Mouse (Mus musculus) forebrain, embryonic 15.5 days (tissue): ENCODE measurements around the gene Prss38. TPM values are rescaled to one million over a fixed set of nuclear protein-coding genes. Genes with fewer than 3 reads are reported as not detected.

Experiments
- ATAC-seq: fragments of 200-750 bp; cut with Nextera tagmentation; replicated peaks from 2 replicates; pipeline ENCODE4 v1.8.0; 2017; ENCODE audit warnings: mild to moderate bottlenecking, moderate TSS enrichment, moderate library complexity
- H3K27ac ChIP-seq: fragments of 300-500 bp; sonication (generic); replicated peaks from 2 replicates; pipeline ENCODE4 v1.5.1; 2015; ENCODE audit warnings: mild to moderate bottlenecking, inconsistent platforms
- H3K27me3 ChIP-seq: fragments of 300-500 bp; sonication (generic); 2 replicates; pipeline ENCODE4 v1.6.1; 2015; ENCODE audit warnings: inconsistent platforms
- H3K36me3 ChIP-seq: fragments of 300-500 bp; sonication (generic); 2 replicates; pipeline ENCODE4 v1.6.1; 2015; ENCODE audit warnings: mild to moderate bottlenecking, inconsistent platforms
- H3K4me1 ChIP-seq: fragments of 300-500 bp; sonication (generic); 2 replicates; pipeline ENCODE4 v1.6.1; 2015; ENCODE audit warnings: inconsistent platforms
- H3K4me2 ChIP-seq: fragments of 300-500 bp; sonication (generic); replicated peaks from 2 replicates; pipeline ENCODE4 v1.6.1; 2015; ENCODE audit warnings: mild to moderate bottlenecking, inconsistent platforms
- H3K4me3 ChIP-seq: fragments of 300-500 bp; sonication (generic); 2 replicates; pipeline ENCODE4 v1.5.1; 2015; ENCODE audit warnings: mild to moderate bottlenecking, inconsistent platforms
- H3K9ac ChIP-seq: fragments of 300-500 bp; sonication (generic); replicated peaks from 2 replicates; pipeline ENCODE4 v1.6.1; 2015; ENCODE audit warnings: mild to moderate bottlenecking, inconsistent platforms
- H3K9me3 ChIP-seq: fragments of 300-500 bp; sonication (generic); 2 replicates; pipeline ENCODE4 v1.6.1; 2016; ENCODE audit warnings: inconsistent platforms
- WGBS: fragments of 180-500 bp; shearing (Covaris S2); methylation state at CpG from one replicate; pipeline ENCODE4 v1.1.7; 2015; ENCODE audit warnings: mixed read lengths; 5-methylcytosine and 5-hydroxymethylcytosine counted together
- polyA plus RNA-seq: library from polyadenylated mRNA; unstranded; fragments of >200 nt; fragmentation: Nextera tagmentation; extraction: Ambion mirVana; gene quantifications from 2 replicates; pipeline ENCODE4 v1.2.1, GENCODE M21; 2015

The Prss38 gene
- not detected in 2 replicates for polyA plus RNA-seq

DNA sequence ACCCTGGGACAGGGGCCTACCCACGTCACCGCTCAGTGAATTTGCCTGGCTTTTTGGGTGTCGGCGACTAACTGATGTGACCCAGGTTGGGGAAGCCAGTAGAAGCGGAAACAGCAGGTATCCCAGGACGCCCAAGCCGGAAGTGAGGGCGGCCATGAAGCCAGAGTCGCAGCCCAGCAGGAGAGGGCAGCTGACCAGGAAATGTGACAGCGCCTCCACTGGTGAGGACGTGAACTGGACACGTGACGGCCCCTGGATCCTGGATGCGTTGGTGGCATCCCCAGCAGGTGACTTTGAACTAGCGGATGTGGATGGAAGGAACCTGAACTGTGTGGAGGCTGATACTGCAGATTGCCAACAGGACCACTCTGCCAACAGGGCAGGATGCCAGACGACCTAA lies at the start of gene Prss38:
Gene Prss38 (minus strand): TSS at position 183 of the 400 bp plus-strand sequence.
- H3K27ac ChIP-seq, result no peak within 1 kb of the TSS
- H3K36me3 ChIP-seq, result no peaks in the 10 kb centered on the region
- ATAC-seq, result no peak
- no peaks in the 10 kb centered on the region for H3K27me3 ChIP-seq
- no peak within 1 kb of the TSS for H3K4me3 ChIP-seq
- 80% methylated on average over 16 of the region's 16 CpGs for WGBS
- H3K4me1 ChIP-seq, result no peaks in the 10 kb centered on the region
- no peaks in the 10 kb centered on the region for H3K9me3 ChIP-seq
- no peak within 1 kb of the TSS for H3K4me2 ChIP-seq
- H3K9ac ChIP-seq, result no peak within 1 kb of the TSS

DNA sequence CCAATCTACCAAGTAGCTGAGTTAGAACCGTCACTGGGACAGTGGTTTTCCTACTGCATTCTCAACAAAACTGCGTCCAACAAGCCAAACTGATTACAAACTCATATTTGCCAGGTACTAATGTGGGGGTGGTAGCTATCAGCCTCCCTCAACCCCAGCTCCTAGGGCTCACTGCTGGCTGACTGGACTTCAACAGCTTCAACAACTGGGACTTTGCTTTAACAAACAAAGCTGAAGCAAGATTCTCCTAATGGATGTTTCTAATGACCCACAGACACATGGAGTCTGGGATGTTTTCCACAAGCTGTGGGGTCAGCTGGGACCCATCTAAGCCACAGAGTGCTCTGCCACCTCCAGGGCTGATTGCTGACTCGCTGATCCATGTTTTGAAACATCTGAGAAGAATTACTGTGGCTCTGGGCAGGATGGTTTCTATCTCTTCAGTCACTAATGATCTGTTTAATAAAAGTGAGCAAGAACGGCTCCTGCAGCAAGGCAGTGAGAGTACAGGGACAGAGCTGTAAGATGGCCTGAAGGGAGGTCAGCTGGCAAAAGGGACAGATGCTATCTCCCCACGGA lies 47.6 kb upstream of the Prss38 start:
- no peak for ATAC-seq
- no peak overlapping the region for H3K9ac ChIP-seq
- no peaks in the 10 kb centered on the region for H3K9me3 ChIP-seq
- peaks cover 70% of the 10 kb centered on the region for H3K36me3 ChIP-seq
- H3K4me3 ChIP-seq, result no peak overlapping the region
- no peak overlapping the region for H3K4me2 ChIP-seq
- no peaks in the 10 kb centered on the region for H3K4me1 ChIP-seq
- H3K27me3 ChIP-seq, result no peaks in the 10 kb centered on the region
- 87% methylated on average over 5 of the region's 5 CpGs for WGBS
- no peak overlapping the region for H3K27ac ChIP-seq

DNA sequence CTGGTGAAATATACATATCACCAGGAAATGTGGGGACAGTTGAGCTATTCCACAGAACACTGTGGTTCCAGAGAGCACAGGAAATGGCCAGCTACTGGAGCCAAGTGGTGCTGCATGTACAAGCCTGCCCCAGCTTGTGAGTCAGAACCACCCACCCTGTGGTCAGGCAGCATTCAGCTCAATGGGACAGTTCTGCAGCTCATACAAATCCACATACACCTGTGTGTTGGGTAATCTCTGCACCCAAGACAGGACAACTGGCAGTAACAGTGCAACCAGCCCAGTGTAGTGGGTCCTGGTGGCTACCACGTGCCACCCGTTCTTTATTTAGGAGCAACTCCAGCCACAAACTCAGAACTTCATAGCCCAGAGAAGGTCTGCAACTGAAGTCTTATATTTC lies 46.5 kb upstream of the Prss38 start:
- WGBS, result 96% methylated on average over 2 of the region's 2 CpGs
- Histone ChIP-seq H3K4me1 (no peaks in the 10 kb centered on the region), H3K27ac (no peak overlapping the region), H3K4me3 (no peak overlapping the region), H3K36me3 (peaks cover 62% of the 10 kb centered on the region), H3K9me3 (no peaks in the 10 kb centered on the region), H3K4me2 (no peak overlapping the region), H3K27me3 (no peaks in the 10 kb centered on the region), H3K9ac (no peak overlapping the region)
- ATAC-seq, result no peak

DNA sequence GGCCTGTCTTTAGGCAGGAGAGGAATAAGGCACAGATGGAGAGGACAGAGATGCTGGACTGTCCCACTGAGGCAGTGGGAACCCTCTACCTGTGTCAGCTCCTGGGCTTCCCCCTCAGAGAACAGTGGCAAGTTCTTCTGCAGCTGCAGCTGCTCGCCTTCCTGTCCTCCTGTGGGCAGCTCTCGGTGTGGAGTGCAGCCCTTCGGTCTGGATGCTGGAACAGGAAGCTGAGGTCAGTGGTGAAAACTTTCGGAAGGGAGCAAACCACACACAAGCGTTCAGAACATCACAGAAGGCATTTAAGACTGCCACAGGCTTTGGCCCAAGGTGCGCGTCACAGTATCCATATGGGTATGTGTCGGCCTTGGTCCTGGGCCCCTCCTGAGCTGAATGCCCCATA lies 46.0 kb upstream of the Prss38 start:
- H3K4me3 ChIP-seq, result no peak overlapping the region
- no peak overlapping the region for H3K9ac ChIP-seq
- no peaks in the 10 kb centered on the region for H3K9me3 ChIP-seq
- peaks cover 57% of the 10 kb centered on the region for H3K36me3 ChIP-seq
- no peak overlapping the region for H3K4me2 ChIP-seq
- no peaks in the 10 kb centered on the region for H3K27me3 ChIP-seq
- WGBS, result 91% methylated on average over 8 of the region's 8 CpGs
- no peak overlapping the region for H3K27ac ChIP-seq
- H3K4me1 ChIP-seq, result no peaks in the 10 kb centered on the region
- ATAC-seq, result no peak

DNA sequence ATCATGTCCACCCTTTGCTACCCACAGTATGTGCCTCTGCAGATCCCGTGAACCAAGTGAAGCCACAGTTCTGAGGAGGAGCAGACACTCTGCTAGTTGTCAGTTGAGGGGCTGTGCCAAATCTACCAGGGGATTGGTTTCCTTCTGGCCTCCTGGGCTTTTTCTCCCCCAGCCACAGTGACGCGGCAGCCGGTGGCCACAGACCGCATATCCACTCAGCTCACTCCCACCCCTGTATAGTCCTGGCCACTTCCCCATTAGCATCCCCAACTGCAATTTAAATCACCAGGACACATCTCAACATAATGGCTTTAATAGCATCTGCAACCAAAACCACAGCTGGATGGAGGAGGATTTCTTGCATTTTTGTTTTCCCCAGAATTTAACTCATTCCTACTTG lies 43.3 kb upstream of the Prss38 start:
- ATAC-seq, result no peak
- Histone ChIP-seq H3K9ac (no peak overlapping the region), H3K4me3 (no peak overlapping the region), H3K9me3 (no peaks in the 10 kb centered on the region), H3K36me3 (peaks cover 41% of the 10 kb centered on the region), H3K27me3 (no peaks in the 10 kb centered on the region), H3K4me1 (no peaks in the 10 kb centered on the region), H3K4me2 (no peak overlapping the region), H3K27ac (no peak overlapping the region)
- WGBS, result 81% methylated on average over 5 of the region's 5 CpGs

DNA sequence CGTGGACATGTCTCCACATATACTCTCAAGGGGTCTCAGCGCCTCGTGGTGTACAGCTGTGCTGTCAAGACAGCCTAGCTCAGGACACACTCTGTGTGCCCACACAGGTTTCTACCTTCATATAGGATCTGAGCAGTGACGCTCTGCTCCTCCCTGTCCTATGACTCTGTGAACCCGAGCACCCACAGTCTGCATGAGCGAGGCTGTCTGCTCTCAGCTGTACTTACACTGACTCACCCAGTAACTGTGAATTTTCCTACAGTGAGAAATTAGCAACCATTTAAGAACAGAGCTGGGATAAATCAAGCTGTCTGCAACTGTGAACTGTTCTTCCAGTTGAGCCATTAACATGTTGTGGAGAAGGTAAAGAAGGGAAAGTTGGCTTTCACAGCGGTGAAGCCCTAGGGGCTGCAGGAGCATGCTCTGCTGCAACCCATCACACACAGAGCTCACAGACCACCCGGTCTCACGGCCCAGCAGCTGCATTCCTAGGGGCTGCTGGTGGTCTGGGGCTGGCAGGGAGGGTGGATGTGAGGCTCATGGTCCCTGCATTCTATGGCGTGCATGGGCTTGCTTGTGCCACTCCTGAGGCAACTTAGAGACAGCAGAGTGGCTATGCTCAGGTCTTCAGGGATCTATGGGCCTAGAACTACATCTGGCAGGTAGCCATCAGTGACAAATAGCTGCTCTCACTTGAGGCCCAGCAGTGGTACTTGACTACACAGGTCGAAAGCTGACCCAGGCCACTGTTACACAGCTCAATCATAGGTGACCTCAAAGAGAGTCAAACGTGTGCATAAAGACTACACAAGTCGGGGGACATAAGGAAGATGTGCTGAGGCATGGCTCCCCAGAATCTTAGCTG lies 37.8 kb upstream of the Prss38 start:
- Histone ChIP-seq H3K27ac (no peak overlapping the region), H3K9ac (no peak overlapping the region), H3K27me3 (no peaks in the 10 kb centered on the region), H3K36me3 (peaks cover 14% of the 10 kb centered on the region; the same call in 1 of the 2 replicates), H3K4me3 (no peak overlapping the region), H3K4me1 (peaks cover 6% of the 10 kb centered on the region), H3K4me2 (no peak overlapping the region), H3K9me3 (no peaks in the 10 kb centered on the region)
- no peak for ATAC-seq
- WGBS, result 86% methylated on average over 13 of the region's 13 CpGs

DNA sequence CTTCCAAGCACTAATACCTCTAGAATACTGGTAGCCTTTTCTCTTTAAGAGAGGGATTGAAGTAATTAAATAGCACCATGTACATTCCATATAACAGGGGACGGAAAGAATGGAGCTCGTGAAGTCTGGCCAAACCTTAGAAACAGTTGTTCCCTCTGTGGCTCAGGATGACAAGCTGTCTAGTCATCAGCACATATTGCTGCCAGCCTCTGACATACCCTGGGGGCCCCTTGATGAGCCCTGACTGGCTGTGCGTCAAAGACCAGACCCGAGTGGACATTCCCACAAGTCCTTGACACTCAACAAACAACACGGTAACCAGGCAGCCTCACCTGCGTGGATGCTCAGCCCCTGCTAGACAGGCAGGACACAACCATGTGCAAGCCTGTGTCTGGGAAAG lies 36.6 kb upstream of the Prss38 start:
- H3K36me3 ChIP-seq, result peaks cover 21% of the 10 kb centered on the region
- no peaks in the 10 kb centered on the region for H3K9me3 ChIP-seq
- H3K4me1 ChIP-seq, result peaks cover 6% of the 10 kb centered on the region
- no peak overlapping the region for H3K4me3 ChIP-seq
- no peak overlapping the region for H3K27ac ChIP-seq
- H3K4me2 ChIP-seq, result no peak overlapping the region
- ATAC-seq, result no peak
- 44% methylated on average over 6 of the region's 6 CpGs for WGBS
- H3K9ac ChIP-seq, result no peak overlapping the region
- H3K27me3 ChIP-seq, result no peaks in the 10 kb centered on the region

DNA sequence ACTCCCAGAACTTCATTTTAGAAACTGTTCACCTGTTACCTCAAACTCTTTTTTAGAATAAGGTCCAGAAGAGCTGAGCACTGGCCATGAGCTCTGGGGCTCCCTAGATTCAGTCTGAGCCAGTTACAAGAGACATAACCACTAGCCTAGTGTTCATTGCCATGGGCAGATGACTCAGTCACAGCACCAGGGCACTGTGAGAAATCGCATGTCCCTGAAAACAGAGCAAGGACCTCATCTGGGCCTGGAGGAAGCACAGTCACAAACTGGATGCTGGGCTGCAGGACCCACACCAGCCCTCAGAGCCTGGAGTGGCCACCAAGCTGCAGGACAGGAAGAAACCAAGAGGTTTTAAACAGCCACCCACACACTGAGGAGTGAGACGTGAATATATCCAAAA lies 35.4 kb upstream of the Prss38 start:
- no peak overlapping the region for H3K4me2 ChIP-seq
- peaks cover 31% of the 10 kb centered on the region for H3K36me3 ChIP-seq
- no peak overlapping the region for H3K27ac ChIP-seq
- no peaks in the 10 kb centered on the region for H3K27me3 ChIP-seq
- H3K4me3 ChIP-seq, result no peak overlapping the region
- no peak overlapping the region for H3K9ac ChIP-seq
- WGBS, result 79% methylated on average over 2 of the region's 2 CpGs
- H3K9me3 ChIP-seq, result no peaks in the 10 kb centered on the region
- peaks cover 6% of the 10 kb centered on the region for H3K4me1 ChIP-seq
- ATAC-seq, result no peak

DNA sequence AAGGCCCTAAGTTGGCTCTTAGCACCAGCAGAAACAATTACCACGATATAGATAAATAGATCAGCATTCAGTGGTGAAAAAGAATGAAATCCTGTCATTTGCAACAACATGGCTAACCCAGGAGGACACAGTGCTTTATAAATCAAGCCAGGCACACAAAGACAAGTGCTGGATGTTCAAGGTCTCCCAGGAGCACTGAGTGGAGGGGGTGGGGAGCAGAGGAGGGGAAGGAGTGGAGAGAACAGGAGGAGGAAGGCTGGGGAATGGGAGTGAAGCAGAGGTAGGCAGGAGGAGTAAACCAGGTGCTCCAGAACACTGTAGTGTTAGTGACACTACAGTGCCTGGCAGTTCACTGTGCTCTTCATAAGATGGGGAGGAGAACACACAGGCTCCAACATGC lies 30.3 kb upstream of the Prss38 start:
- H3K27ac ChIP-seq, result no peak overlapping the region
- no peaks in the 10 kb centered on the region for H3K4me1 ChIP-seq
- peaks cover 36% of the 10 kb centered on the region for H3K36me3 ChIP-seq
- no peak overlapping the region for H3K4me2 ChIP-seq
- ATAC-seq, result no peak
- WGBS, result 87% methylated on average over 1 of the region's 1 CpGs
- H3K9ac ChIP-seq, result no peak overlapping the region
- H3K9me3 ChIP-seq, result no peaks in the 10 kb centered on the region
- no peaks in the 10 kb centered on the region for H3K27me3 ChIP-seq
- H3K4me3 ChIP-seq, result no peak overlapping the region

DNA sequence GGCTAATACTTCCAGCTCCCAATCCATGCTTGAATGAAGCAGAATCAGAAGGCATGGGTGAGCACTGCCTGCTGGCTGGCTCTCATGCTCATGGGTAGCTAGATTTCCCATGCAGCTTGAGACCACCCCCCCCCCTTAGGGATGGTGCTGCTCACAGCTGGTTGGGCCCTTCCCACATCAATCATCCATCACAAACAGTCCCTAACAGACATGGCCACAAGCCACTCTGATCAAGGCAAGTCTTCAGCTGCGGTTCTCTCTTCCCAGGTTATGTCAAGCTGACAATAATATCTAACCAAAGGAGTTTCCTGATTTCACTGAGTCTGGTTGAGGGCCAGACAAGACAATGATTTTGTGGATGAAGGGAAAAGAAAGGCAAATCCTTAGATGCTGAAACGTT lies 25.4 kb upstream of the Prss38 start:
- Histone ChIP-seq H3K27ac (no peak overlapping the region), H3K4me1 (no peaks in the 10 kb centered on the region), H3K27me3 (no peaks in the 10 kb centered on the region), H3K36me3 (peaks cover 9% of the 10 kb centered on the region), H3K4me3 (no peak overlapping the region), H3K4me2 (no peak overlapping the region), H3K9me3 (no peaks in the 10 kb centered on the region), H3K9ac (no peak overlapping the region)
- WGBS, result 79% methylated on average over 2 of the region's 2 CpGs
- no peak for ATAC-seq

DNA sequence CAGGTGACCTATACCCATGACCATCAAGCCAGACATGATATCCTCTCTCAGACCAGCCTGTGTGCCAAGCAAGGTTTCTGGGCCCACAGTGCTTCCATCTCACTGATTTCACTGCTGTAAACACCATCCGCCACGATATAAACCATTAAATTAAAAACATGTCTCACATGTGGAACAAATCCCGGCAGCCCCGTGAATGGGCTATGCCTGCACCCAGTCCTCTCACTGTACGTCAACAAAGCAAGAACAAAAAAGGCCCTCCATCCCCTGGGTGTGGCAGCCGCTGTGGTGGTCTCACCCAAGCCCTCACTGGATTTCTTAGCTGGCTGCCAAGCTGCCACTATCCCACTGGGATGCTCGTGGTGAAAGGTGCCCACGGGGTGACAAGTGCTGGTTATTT lies 24.4 kb upstream of the Prss38 start:
- Histone ChIP-seq H3K27me3 (no peaks in the 10 kb centered on the region), H3K9me3 (no peaks in the 10 kb centered on the region), H3K4me1 (no peaks in the 10 kb centered on the region), H3K4me2 (no peak overlapping the region), H3K27ac (no peak overlapping the region), H3K4me3 (no peak overlapping the region), H3K9ac (no peak overlapping the region), H3K36me3 (peaks cover 2% of the 10 kb centered on the region)
- 74% methylated on average over 8 of the region's 8 CpGs for WGBS
- no peak for ATAC-seq

DNA sequence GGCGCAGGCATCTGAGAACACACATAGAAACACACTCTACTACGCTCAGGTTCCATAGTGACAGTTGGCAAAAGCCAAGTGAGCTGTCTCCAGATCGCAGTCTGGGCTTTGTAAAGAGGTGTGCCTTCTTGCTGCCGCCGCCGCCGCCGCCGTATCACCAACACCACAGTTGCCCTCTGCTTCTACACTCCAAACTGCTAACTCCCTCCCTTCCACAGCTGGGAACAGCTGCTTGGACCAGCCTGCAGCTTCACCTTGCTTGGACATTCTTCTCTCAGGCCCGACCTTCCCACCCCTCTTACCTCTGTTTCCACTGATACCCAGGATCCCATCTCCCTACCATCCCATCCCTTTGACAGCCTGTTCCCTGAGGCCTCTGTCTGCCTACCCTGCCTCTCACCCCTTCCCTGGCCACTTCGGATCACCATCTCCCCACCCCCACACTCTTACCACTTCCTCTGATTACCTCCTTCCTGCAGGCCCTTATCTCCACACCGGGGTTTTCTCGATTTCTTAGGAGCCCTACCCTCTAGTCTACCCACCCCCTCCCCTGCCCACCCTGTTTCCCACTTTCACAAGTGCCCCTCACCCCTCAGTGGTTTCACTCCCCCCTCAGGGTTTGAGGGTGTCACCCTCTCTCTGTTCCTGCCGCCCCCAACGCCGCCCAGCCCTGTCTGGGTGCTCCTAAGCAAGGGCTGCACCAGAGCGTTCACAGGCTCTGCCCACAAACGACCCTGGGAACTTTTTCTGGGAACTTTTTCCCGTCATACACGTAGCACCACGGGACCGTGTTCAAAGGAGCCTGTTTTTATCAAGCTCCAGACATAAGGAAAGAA lies 22.3 kb upstream of the Prss38 start:
- ATAC-seq, result no peak
- Histone ChIP-seq H3K4me3 (no peak overlapping the region), H3K27me3 (no peaks in the 10 kb centered on the region), H3K4me1 (peaks cover 8% of the 10 kb centered on the region), H3K9me3 (no peaks in the 10 kb centered on the region), H3K36me3 (no peaks in the 10 kb centered on the region; the same call in none of the 2 replicates), H3K4me2 (no peak overlapping the region), H3K9ac (no peak overlapping the region), H3K27ac (no peak overlapping the region)
- WGBS, result 67% methylated on average over 22 of the region's 22 CpGs
